Mouse (Mus musculus) megakaryocyte, embryonic 14.5 days (primary cell): ENCODE results near the gene Ring1. TPM values are rescaled to one million over a fixed set of nuclear protein-coding genes. Genes with fewer than 3 reads are reported as not detected.

Experiments used
- H3K27me3 ChIP-seq: replicated peaks from 2 replicates; pipeline ENCODE3; 2012; ENCODE audit warnings: inconsistent platforms
- H3K36me3 ChIP-seq: replicated peaks from 2 replicates; pipeline ENCODE3; 2012; ENCODE audit warnings: low read length, inconsistent platforms, mixed read lengths
- H3K4me1 ChIP-seq: 2 replicates; pipeline ENCODE4 v1.6.1; 2012; ENCODE audit warnings: inconsistent platforms
- H3K4me3 ChIP-seq: replicated peaks from 2 replicates; pipeline ENCODE3; 2012; ENCODE audit warnings: moderate library complexity, mild to moderate bottlenecking, inconsistent platforms
- H3K9me3 ChIP-seq: 2 replicates; pipeline ENCODE4 v1.6.1; 2012; ENCODE audit warnings: inconsistent platforms
- FLI1 ChIP-seq: IDR thresholded peaks from 2 replicates; pipeline ENCODE4 v1.6.1; 2012; ENCODE audit warnings: low read length, inconsistent platforms, mixed read lengths
- GATA1 ChIP-seq: IDR thresholded peaks from 3 replicates; pipeline ENCODE4 v1.6.1; 2012; ENCODE audit warnings: mixed read lengths, low read length, inconsistent platforms, borderline replicate concordance
- polyA plus RNA-seq: library from polyadenylated mRNA; stranded (reverse); fragments of >175 nt; gene quantifications from 2 replicates; pipeline ENCODE4 v1.2.3, GENCODE M21; 2012; ENCODE audit warnings: low replicate concordance; ENCODE audit not compliant: insufficient read depth

Gene Ring1
- polyA plus RNA-seq, 1 experiment, result 24.9 TPM

DNA sequence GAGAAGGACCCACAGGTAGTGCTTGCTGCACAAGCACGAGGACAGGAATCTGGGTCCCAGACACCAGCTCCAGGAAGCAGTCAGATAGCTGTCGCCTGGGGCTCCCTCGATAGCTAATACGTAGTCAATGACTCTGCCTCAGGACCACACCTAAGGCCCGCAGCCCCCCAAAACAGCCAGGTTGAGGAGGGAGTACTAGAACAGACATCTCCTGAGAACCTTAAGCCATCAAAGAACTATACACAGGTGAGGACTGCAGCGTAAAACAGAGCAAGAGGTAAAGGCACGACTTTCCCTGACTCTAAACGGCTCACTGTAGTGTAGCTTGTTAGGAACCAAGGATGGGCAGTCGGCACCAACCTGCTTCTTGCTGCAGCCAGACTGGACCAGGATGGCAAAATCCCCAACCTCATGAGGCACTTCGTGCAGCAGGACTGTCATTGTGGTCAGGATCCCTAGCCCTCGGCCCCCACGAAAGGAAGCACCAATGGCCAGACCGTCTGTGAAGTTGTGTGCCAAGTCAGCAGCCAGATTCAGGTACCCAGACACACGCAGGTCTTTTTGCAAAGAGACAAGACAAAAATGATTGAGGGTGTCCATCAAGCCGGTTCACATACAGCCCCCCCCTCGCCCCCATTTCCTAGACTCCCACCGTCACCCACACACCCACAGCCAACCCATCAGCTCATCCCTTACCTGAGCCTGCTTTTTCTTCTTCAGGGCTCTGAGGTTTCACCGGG, 4.8 kb upstream of the Ring1 start:
- peaks cover 40% of the 10 kb centered on the region for H3K36me3 ChIP-seq
- TF ChIP-seq GATA1 (no peak), FLI1 (no peak)
- peaks cover 82% of the 10 kb centered on the region for H3K4me1 ChIP-seq
- H3K9me3 ChIP-seq, result no peaks in the 10 kb centered on the region
- no peaks in the 10 kb centered on the region for H3K27me3 ChIP-seq
- H3K4me3 ChIP-seq, result peak overlapping the region; percentile 81

DNA sequence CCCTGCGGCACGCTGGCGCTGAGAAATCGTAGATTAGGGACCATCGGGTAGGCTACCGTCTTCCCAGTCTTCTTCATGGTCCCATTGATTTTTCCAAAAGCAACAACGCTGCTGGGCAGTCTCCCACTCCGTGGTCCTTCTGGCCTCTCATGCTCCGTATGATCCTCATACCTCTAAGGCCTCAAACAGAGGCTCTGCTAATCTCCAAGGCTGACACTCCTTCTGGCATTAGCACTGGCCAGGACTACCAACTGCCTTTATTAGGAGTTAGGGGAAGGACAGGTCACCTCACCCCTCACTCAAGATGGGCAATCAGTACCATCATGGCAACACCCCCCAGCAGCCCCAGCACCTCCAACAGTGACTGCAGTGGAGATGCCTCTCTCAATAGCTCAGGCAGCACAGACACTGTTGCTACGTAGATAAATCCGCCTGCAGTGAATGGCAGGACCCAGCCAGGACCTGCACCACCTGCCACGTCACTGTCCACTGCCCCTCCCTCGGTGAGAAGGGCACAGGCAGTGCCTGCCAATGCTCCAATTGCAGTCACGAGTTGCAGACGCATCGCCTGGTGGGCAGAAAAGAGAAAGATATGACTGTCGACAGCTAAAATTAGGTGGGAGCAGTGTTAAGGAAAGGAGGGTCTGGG, 4.1 kb upstream of the Ring1 start:
- no peaks in the 10 kb centered on the region for H3K9me3 ChIP-seq
- peaks cover 82% of the 10 kb centered on the region for H3K4me1 ChIP-seq
- peak overlapping the region; percentile 96 for H3K4me3 ChIP-seq
- TF ChIP-seq GATA1 (no peak), FLI1 (no peak)
- no peaks in the 10 kb centered on the region for H3K27me3 ChIP-seq
- H3K36me3 ChIP-seq, result peaks cover 34% of the 10 kb centered on the region

DNA sequence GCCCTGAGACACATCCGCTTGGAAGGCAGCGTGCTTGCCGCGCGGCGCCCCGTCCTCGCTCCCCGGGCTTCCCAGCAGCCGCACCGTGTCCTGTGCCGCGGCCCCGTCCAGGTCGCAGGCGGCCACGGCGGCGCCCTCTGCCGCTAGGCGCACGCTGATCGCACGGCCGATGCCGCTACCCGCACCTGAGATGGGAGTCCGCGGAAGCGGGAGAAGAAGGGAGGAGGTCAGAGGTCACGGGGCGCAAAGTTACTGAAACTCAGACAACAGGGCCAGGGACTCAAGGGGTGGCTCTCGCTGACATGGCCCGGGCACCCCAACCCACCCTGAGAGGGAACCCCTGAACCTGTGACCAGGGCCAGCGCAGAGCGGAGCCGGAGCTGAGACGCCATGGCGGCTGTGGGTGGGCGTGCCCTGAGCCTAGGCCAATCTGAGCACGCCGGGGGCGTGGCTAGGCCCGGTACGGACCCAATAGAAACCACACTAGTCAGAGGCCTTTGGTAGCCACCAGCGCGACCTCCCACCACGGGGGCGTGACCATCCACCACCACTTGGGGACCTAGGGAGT, 3.3 kb upstream of the Ring1 start, which contains the start of gene H2-Ke6:
H2-Ke6 (minus strand) TSS at position 405 of the 568 bp plus-strand sequence.
- Histone ChIP-seq H3K9me3 (peaks cover 6% of the 10 kb centered on the region), H3K36me3 (peaks cover 38% of the 10 kb centered on the region), H3K27me3 (no peaks in the 10 kb centered on the region), H3K4me3 (peak within 1 kb of the TSS; percentile 96), H3K4me1 (peaks cover 77% of the 10 kb centered on the region)
- no peak for TF ChIP-seq FLI1
- TF ChIP-seq GATA1, result no peak

DNA sequence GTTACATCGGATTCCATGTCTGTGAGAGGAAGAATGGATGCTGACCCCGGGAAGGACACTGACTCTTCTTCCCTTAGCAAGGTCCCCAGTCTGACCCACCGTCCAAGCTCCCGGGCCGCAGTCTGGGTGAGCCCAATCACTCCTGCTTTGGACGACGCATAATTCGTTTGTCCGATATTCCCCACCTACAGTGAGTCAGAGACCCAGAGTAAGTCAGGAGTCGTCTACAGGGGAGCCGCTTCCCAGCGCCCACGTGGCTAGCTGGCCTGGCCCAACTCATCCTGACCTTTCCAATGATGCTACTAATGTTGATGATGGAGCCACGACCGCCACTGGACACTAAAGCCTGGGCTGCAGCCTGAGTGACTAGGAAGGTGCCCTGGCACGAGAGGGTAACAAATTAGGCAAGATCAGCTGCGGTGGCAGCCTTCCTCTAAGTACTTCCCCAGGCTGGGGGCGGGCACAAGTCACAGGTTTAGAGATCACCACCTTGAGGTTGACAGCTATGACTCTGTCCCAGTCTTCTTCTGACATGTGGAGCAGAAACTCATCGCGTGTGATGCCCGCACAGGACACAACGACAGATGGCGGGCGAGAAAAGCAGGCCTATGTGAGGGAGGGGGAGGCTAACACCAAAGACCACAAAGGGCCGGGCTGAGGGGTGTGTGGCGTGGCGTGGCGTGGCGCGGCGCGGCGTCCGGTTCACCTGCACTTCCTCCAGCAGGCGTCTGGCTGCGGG, 2.6 kb upstream of the Ring1 start:
- H3K27me3 ChIP-seq, result no peaks in the 10 kb centered on the region
- H3K36me3 ChIP-seq, result peaks cover 45% of the 10 kb centered on the region
- H3K4me3 ChIP-seq, result peak overlapping the region; percentile 96
- H3K9me3 ChIP-seq, result peaks cover 11% of the 10 kb centered on the region
- no peak for TF ChIP-seq FLI1
- no peak for TF ChIP-seq GATA1
- H3K4me1 ChIP-seq, result peaks cover 72% of the 10 kb centered on the region

DNA sequence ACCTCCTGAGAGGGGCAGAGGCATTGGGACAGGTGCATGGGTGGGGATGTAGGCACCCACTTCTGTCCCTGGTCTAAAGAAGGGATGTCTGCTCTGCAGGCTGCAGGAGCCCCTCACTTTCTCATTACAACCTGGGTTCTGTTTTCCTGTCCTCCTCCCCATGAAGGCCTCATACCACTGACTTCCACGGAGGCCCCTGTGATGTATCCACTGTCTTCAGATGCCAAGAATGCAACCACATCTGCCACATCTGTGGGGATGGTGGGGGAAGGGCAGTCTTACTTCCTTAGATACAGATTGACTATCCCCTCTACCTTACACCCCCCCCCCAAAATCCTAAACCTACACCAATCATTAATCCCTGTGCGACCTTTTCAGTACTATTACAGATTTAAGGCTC, 1.7 kb upstream of the Ring1 start:
- Histone ChIP-seq H3K4me3 (peak overlapping the region; percentile 96), H3K4me1 (peaks cover 72% of the 10 kb centered on the region), H3K9me3 (peaks cover 17% of the 10 kb centered on the region), H3K27me3 (no peaks in the 10 kb centered on the region), H3K36me3 (peaks cover 54% of the 10 kb centered on the region)
- TF ChIP-seq GATA1 (no peak), FLI1 (no peak)

DNA sequence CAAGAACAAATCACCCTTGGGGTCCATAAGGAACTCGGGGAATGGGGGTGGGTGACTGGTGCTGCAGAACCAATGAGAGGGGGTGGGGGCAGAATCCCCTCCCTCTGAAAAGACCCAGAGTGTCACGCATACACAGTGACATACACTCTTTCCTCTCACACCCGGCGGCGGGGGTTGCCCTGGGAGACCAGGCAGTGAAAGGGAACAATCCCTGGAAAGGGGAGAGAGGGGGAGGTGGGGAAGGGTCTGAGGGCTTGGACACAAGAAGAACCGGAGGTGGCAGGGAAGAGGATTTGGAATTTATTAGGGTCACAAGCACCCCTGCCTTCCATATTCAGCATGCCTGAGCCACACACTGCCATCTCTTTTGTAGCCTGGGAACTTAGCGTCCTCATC, 1.3 kb upstream of the Ring1 start:
- Histone ChIP-seq H3K27me3 (no peaks in the 10 kb centered on the region), H3K4me3 (peak overlapping the region; percentile 96), H3K36me3 (peaks cover 57% of the 10 kb centered on the region), H3K4me1 (peaks cover 69% of the 10 kb centered on the region), H3K9me3 (peaks cover 22% of the 10 kb centered on the region)
- TF ChIP-seq GATA1 (no peak), FLI1 (no peak)

DNA sequence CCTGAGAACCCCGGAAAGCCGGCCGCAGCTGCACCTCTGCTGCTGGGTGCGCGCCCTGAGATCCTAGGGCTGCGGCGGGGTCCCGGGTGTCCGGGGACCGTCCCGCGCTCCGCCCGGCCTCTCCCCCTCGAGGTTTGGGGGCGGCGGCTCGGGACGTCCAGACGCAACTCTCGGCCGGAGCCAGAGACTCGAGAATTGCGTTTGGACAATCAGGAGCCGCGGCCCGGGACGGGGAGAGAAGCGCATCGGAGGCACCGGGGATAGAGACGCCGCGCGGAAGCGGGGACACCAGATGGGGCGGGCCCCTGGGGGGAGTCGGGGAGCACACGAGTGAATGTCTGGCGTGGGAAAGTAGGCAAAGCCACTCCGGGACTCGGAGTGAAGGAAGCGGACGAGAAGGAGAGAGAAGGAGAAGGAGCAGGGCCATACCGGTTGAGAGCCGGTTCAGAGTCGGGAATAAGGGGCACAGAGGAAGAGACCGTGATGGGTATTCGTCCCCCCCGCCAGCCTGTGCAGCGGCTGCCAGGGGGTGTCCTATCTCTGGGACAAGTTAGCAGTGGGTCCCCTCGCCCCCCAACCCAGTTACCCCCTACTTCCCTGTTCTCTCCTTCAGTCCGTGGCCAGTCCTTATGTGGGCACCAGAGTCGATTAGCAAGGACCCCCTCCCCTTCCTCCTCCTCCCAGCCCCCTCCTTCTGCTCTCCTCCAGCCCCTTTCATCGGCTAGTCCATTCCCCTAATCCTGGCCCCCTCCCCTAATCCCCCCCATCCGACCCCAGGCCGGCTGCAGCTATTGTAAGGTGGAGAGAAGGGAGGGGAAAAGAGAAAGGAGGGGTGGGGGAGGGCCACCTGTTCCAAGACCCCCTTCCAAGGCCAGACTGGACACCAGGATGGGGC, 628 bp upstream of the Ring1 start:
- H3K36me3 ChIP-seq, result peaks cover 55% of the 10 kb centered on the region
- H3K4me3 ChIP-seq, result peak overlapping the region; percentile 96
- peaks cover 63% of the 10 kb centered on the region for H3K4me1 ChIP-seq

DNA sequence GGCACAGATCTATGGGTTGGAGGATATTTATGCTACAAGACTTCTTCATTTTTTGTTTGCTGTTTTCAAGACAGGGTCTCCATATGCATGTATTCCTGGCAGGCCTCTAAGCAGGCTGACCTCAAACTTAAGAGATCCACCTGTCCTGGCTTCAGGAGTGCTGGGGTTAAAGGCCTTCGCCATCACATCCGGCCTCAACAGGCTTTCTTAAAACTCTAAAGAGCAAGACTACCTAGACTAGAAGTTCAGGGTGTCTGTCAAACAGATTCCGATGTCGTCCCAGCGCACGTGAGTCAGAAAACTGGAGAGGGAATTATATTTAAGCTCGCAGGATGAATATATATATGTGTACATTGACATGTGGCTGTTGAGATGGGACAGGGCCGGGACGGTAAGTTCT, 802 bp downstream of the Ring1 start:
- Histone ChIP-seq H3K27me3 (no peaks in the 10 kb centered on the region), H3K9me3 (peaks cover 35% of the 10 kb centered on the region), H3K36me3 (peaks cover 41% of the 10 kb centered on the region), H3K4me3 (peak overlapping the region; percentile 96), H3K4me1 (peaks cover 49% of the 10 kb centered on the region)
- TF ChIP-seq FLI1, result no peak
- TF ChIP-seq GATA1, result no peak

More for the DNA sequence above, 628 bp upstream of the Ring1 start:
- TF ChIP-seq GATA1 (no peak), FLI1 (no peak)
- Histone ChIP-seq H3K9me3 (peaks cover 24% of the 10 kb centered on the region), H3K27me3 (no peaks in the 10 kb centered on the region)

DNA sequence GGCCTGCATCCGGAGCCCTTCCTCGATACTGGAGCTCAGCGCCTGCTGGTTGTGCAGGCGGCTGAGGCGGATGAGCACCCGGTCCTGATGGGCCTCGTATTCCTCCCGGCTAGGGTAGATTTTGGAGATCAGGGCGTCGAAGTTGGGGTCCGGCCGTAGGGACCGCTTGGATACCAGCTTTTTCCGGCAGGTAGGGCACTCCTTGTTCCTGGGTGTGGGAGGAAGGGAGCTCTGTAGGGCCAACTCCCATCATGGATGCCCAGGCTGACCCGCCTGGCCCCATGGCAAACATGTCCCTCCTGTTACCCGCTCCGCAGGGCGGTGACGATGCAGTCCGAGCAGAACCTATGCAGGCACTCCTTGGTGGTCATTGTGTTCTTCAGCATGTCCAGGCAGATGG, 1.5 kb downstream of the Ring1 start:
- TF ChIP-seq GATA1, result no peak
- TF ChIP-seq FLI1, result no peak
- H3K27me3 ChIP-seq, result no peaks in the 10 kb centered on the region
- H3K36me3 ChIP-seq, result peaks cover 34% of the 10 kb centered on the region
- peak overlapping the region; percentile 40 for H3K4me3 ChIP-seq
- peaks cover 42% of the 10 kb centered on the region for H3K4me1 ChIP-seq
- peaks cover 35% of the 10 kb centered on the region for H3K9me3 ChIP-seq
